Mouse (Mus musculus) urinary bladder, postnatal 10 days (tissue): ENCODE data around the gene Sec14l5.

ENCODE experiments used
- DNase-seq: peaks from one replicate; pipeline ENCODE4 v3.0.0; 2022; ENCODE audit warnings: low spot score

Sec14l5 gene

GRCm38 (mm10) chr16:5155014-5155413 lies 8.1 kb downstream of the Sec14l5 start:
- no peak for DNase-seq

- DNase-seq: no peak
Measured at GRCm38 (mm10) chr16:5156495-5156894, 9.6 kb downstream of the Sec14l5 start.

GRCm38 (mm10) chr16:5157113-5157512 lies 10.2 kb downstream of the Sec14l5 start:
- no peak for DNase-seq

GRCm38 (mm10) chr16:5159248-5159647 lies 12.3 kb downstream of the Sec14l5 start:
- no peak for DNase-seq

GRCm38 (mm10) chr16:5164327-5164726 lies 17.4 kb downstream of the Sec14l5 start:
- no peak for DNase-seq

- no peak for DNase-seq
Measured at GRCm38 (mm10) chr16:5168038-5168437, 21.1 kb downstream of the Sec14l5 start.

GRCm38 (mm10) chr16:5168829-5169228 lies 21.9 kb downstream of the Sec14l5 start:
- DNase-seq: no peak

GRCm38 (mm10) chr16:5172636-5173035 lies 25.7 kb downstream of the Sec14l5 start:
- no peak for DNase-seq

GRCm38 (mm10) chr16:5183310-5183975 lies 36.5 kb downstream of the Sec14l5 start:
- DNase-seq: no peak

GRCm38 (mm10) chr16:5184101-5184500 lies 37.2 kb downstream of the Sec14l5 start:
- no peak for DNase-seq

GRCm38 (mm10) chr16:5184956-5185355 lies 38.0 kb downstream of the Sec14l5 start:
- DNase-seq: no peak

GRCm38 (mm10) chr16:5185691-5186090 lies 38.8 kb downstream of the Sec14l5 start:
- no peak for DNase-seq

GRCm38 (mm10) chr16:5186234-5186633 lies 39.3 kb downstream of the Sec14l5 start:
- no peak for DNase-seq

- no peak for DNase-seq
Measured at GRCm38 (mm10) chr16:5195080-5195479, 48.2 kb downstream of the Sec14l5 start.

GRCm38 (mm10) chr16:5202681-5203080 lies 55.8 kb downstream of the Sec14l5 start:
- DNase-seq: no peak

GRCm38 (mm10) chr16:5203200-5203599 lies 56.3 kb downstream of the Sec14l5 start:
- DNase-seq: no peak

GRCm38 (mm10) chr16:5203668-5204433 lies 56.9 kb downstream of the Sec14l5 start, which contains the start of gene Nagpa:
Gene Nagpa (minus strand): TSS chr16:5204012.
- peak; percentile 38 for DNase-seq

- no peak for DNase-seq
Measured at GRCm38 (mm10) chr16:5205431-5205970, 58.6 kb downstream of the Sec14l5 start.

GRCm38 (mm10) chr16:5206051-5206450 lies 59.1 kb downstream of the Sec14l5 start:
- no peak for DNase-seq

- no peak for DNase-seq
Measured at GRCm38 (mm10) chr16:5210365-5210764, 63.5 kb downstream of the Sec14l5 start.

- DNase-seq: no peak
Measured at GRCm38 (mm10) chr16:5212150-5212549, 65.2 kb downstream of the Sec14l5 start.

GRCm38 (mm10) chr16:5214126-5214525 lies 67.2 kb downstream of the Sec14l5 start:
- no peak for DNase-seq

GRCm38 (mm10) chr16:5216686-5217085 lies 69.8 kb downstream of the Sec14l5 start:
- no peak for DNase-seq
